Mouse (Mus musculus): Measurements from ENCODE around the gene Dennd5b.
"Not testable (repeated sequence)": the region's sequence is repeated elsewhere in the genome, so short reads cannot be mapped to it uniquely, and the experiment has no call there.

Gene Dennd5b

GRCm38 (mm10) chr6:149101076-149101942, at the start of gene Dennd5b:
TSS of gene Dennd5b (minus strand) at chr6:149101680.
- DNase-seq (ENCODE audit: low read depth, low spot score): peak; percentile 57

- DNase-seq (ENCODE audit: low read depth, low spot score): peak; percentile 34
Measured at GRCm38 (mm10) chr6:149148436-149149229, 47.2 kb upstream of the Dennd5b start.

- no peak for DNase-seq (ENCODE audit: low read depth, low spot score)
Measured at GRCm38 (mm10) chr6:149145143-149145542, 43.7 kb upstream of the Dennd5b start.

- DNase-seq (ENCODE audit: low read depth, low spot score): peak; percentile 97
Measured at GRCm38 (mm10) chr6:149141393-149142173, 40.1 kb upstream of the Dennd5b start.

GRCm38 (mm10) chr6:149139471-149139870, 38.0 kb upstream of the Dennd5b start, which contains the start of gene Etfbkmt:
TSS of gene Etfbkmt (plus strand) at chr6:149139849.
- DNase-seq (ENCODE audit: low read depth, low spot score): no peak

- DNase-seq (ENCODE audit: low read depth, low spot score): no peak
Measured at GRCm38 (mm10) chr6:149139011-149139410, 37.5 kb upstream of the Dennd5b start.

GRCm38 (mm10) chr6:149137936-149138335, 36.5 kb upstream of the Dennd5b start:
- no peak for DNase-seq (ENCODE audit: low read depth, low spot score)

- no peak for DNase-seq (ENCODE audit: low read depth, low spot score)
Measured at GRCm38 (mm10) chr6:149135631-149136030, 34.2 kb upstream of the Dennd5b start.

- no peak for DNase-seq (ENCODE audit: low read depth, low spot score)
Measured at GRCm38 (mm10) chr6:149134391-149135150, 33.1 kb upstream of the Dennd5b start.

- peak; percentile 91 for DNase-seq (ENCODE audit: low read depth, low spot score)
Measured at GRCm38 (mm10) chr6:149132311-149133077, 31.0 kb upstream of the Dennd5b start.

- DNase-seq (ENCODE audit: low read depth, low spot score): peak; percentile 100
Measured at GRCm38 (mm10) chr6:149131111-149131510, 29.6 kb upstream of the Dennd5b start.

- not testable (repeated sequence) for DNase-seq (ENCODE audit: low read depth, low spot score)
Measured at GRCm38 (mm10) chr6:149129870-149130269, 28.4 kb upstream of the Dennd5b start, which contains the start of gene Gm10203. TSS of gene Gm10203 (plus strand) at chr6:149130170.

GRCm38 (mm10) chr6:149126675-149127074, 25.2 kb upstream of the Dennd5b start:
- peak; percentile 94 for DNase-seq (ENCODE audit: low read depth, low spot score)

GRCm38 (mm10) chr6:149123042-149123441, 21.6 kb upstream of the Dennd5b start:
- no peak for DNase-seq (ENCODE audit: low read depth, low spot score)

GRCm38 (mm10) chr6:149119853-149120252, 18.4 kb upstream of the Dennd5b start:
- peak; percentile 75 for DNase-seq (ENCODE audit: low read depth, low spot score)

- DNase-seq (ENCODE audit: low read depth, low spot score): no peak
Measured at GRCm38 (mm10) chr6:149118935-149119334, 17.5 kb upstream of the Dennd5b start.

GRCm38 (mm10) chr6:149116992-149117391, 15.5 kb upstream of the Dennd5b start:
- DNase-seq (ENCODE audit: low read depth, low spot score): no peak

- DNase-seq (ENCODE audit: low read depth, low spot score): no peak
Measured at GRCm38 (mm10) chr6:149108909-149109308, 7.4 kb upstream of the Dennd5b start.

- no peak for DNase-seq (ENCODE audit: low read depth, low spot score)
Measured at GRCm38 (mm10) chr6:149107615-149108014, 6.1 kb upstream of the Dennd5b start.

- DNase-seq (ENCODE audit: low read depth, low spot score): no peak
Measured at GRCm38 (mm10) chr6:149103451-149103850, 2.0 kb upstream of the Dennd5b start.
